Mouse (Mus musculus) heart, postnatal 14 days (tissue): Measurements from ENCODE around the gene Hivep3. TPM values are rescaled to one million over a fixed set of nuclear protein-coding genes. Genes with fewer than 3 reads are reported as not detected.

Source experiments
- DNase-seq, 2 experiments: peaks; one replicate each; pipeline ENCODE4 v3.0.0; 2021 to 2022
- intact Hi-C: fragments of 180-260 bp; cut with DNase I; formaldehyde crosslinking; loops from one replicate; pipeline ENCODE4 v1.15.1; 2025
- total RNA-seq, 2 experiments: library from RNA; stranded (reverse); gene quantifications; 2 replicates each; pipeline ENCODE4 v1.2.3; 2021

The Hivep3 gene
- total RNA-seq, 2 experiments from 2014 or later = 5.7 to 6.3 TPM

GRCm38 (mm10) chr4:119865827-119866455 lies 132.4 kb downstream of the Hivep3 start:
- DNase-seq = peak; percentile 27 to 40
- intact Hi-C loops = no loop called here

- no peak for DNase-seq
- intact Hi-C loops = no loop called here
Observed at GRCm38 (mm10) chr4:119867132-119867531, 133.5 kb downstream of the Hivep3 start.

- DNase-seq = peak; percentile 28 to 35
- intact Hi-C loops = no loop called here
Observed at GRCm38 (mm10) chr4:119870411-119870810, 136.8 kb downstream of the Hivep3 start.

- no peak for DNase-seq
Observed at GRCm38 (mm10) chr4:119871441-119871840, 137.9 kb downstream of the Hivep3 start.

GRCm38 (mm10) chr4:119871861-119872582 lies 138.4 kb downstream of the Hivep3 start:
- no peak for DNase-seq
- intact Hi-C loops = no loop called here

More at GRCm38 (mm10) chr4:119871441-119871840, 137.9 kb downstream of the Hivep3 start:
- intact Hi-C loops = no loop called here

GRCm38 (mm10) chr4:119873935-119874334 lies 140.4 kb downstream of the Hivep3 start:
- no peak for DNase-seq

GRCm38 (mm10) chr4:119875592-119875991 lies 142.0 kb downstream of the Hivep3 start:
- intact Hi-C loops = no loop called here
- DNase-seq = no peak

More at GRCm38 (mm10) chr4:119873935-119874334, 140.4 kb downstream of the Hivep3 start:
- intact Hi-C loops = no loop called here

- intact Hi-C loops = no loop called here
Observed at GRCm38 (mm10) chr4:119876535-119877160, 143.1 kb downstream of the Hivep3 start.

GRCm38 (mm10) chr4:119878218-119878617 lies 144.6 kb downstream of the Hivep3 start:
- intact Hi-C loops = no loop called here
- no peak for DNase-seq

More at GRCm38 (mm10) chr4:119876535-119877160, 143.1 kb downstream of the Hivep3 start:
- DNase-seq = no peak

- DNase-seq = no peak
- intact Hi-C loops = no loop called here
Observed at GRCm38 (mm10) chr4:119879671-119880070, 146.1 kb downstream of the Hivep3 start.

- intact Hi-C loops = no loop called here
- no peak for DNase-seq
Observed at GRCm38 (mm10) chr4:119880270-119880669, 146.7 kb downstream of the Hivep3 start.

GRCm38 (mm10) chr4:119881292-119881691 lies 147.7 kb downstream of the Hivep3 start:
- no peak for DNase-seq
- intact Hi-C loops = no loop called here

GRCm38 (mm10) chr4:119882401-119882800 lies 148.8 kb downstream of the Hivep3 start:
- intact Hi-C loops = no loop called here

GRCm38 (mm10) chr4:119882814-119883213 lies 149.2 kb downstream of the Hivep3 start:
- no peak for DNase-seq
- intact Hi-C loops = no loop called here

More at GRCm38 (mm10) chr4:119882401-119882800, 148.8 kb downstream of the Hivep3 start:
- no peak for DNase-seq

GRCm38 (mm10) chr4:119886621-119887020 lies 153.0 kb downstream of the Hivep3 start:
- DNase-seq = no peak
- intact Hi-C loops = no loop called here

GRCm38 (mm10) chr4:119887523-119888177 lies 154.1 kb downstream of the Hivep3 start:
- no peak for DNase-seq
- intact Hi-C loops = no loop called here

GRCm38 (mm10) chr4:119889760-119890159 lies 156.2 kb downstream of the Hivep3 start:
- intact Hi-C loops = no loop called here
- no peak for DNase-seq

- intact Hi-C loops = no loop called here
Observed at GRCm38 (mm10) chr4:119893255-119893779, 159.7 kb downstream of the Hivep3 start.

GRCm38 (mm10) chr4:119894797-119895458 lies 161.3 kb downstream of the Hivep3 start:
- intact Hi-C loops = no loop called here

More at GRCm38 (mm10) chr4:119893255-119893779, 159.7 kb downstream of the Hivep3 start:
- DNase-seq = no peak

GRCm38 (mm10) chr4:119895504-119895903 lies 161.9 kb downstream of the Hivep3 start:
- DNase-seq = no peak
- intact Hi-C loops = no loop called here

More at GRCm38 (mm10) chr4:119894797-119895458, 161.3 kb downstream of the Hivep3 start:
- DNase-seq = no peak
